Mouse (Mus musculus) small intestine, adult 10 weeks (tissue): Measurements from ENCODE around the gene Aldh1a1. TPM values are rescaled to one million over a fixed set of nuclear protein-coding genes. Genes with fewer than 3 reads are reported as not detected.

Experiments used
- polyA plus RNA-seq: library from polyadenylated mRNA; stranded (reverse); fragments of 350-450 nt; fragmentation: Illumina TruSeq; extraction: RNeasy Lipid Tissue Mini Kit (QIAGEN cat#74804); gene quantifications from one replicate; pipeline ENCODE4 v1.2.3, GENCODE M21; 2014; ENCODE audit warnings: low replicate concordance

Aldh1a1 gene
- polyA plus RNA-seq = 1,770 TPM

DNA sequence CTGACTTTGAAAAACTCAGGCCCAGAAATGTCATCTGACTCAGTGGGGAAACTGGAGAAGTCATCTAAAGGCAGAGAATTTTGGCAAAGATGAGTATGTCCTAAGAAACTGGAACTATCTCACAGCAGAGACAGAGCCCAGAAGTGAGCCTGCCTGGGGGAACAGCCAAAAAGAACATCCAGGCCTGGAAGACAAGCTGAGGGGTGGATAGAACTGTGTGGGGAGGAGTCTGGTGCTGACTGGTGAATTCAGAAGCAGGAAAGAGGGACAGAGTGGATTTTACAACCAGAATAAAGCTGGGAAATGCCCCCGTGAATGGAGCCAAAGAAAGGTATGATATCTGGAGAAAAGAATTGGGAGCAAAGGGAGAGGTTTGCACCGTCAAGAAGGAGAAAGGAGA, at the start of gene Aldh1a1:
Aldh1a1 (plus strand) TSS at position 225 of the 400 bp plus-strand sequence.

Other genes starting within 250 kb of the Aldh1a1 start
- gene Anxa1, start 101.8 kb upstream of the Aldh1a1 start, polyA plus RNA-seq = 30.9 TPM
- 105 TPM for gene Aldh1a7, start 234.8 kb downstream of the Aldh1a1 start, polyA plus RNA-seq